ENCODE assay signal across 8 mouse cellular contexts in genomic region chr2:128122891-128123771, GRCm38 (mm10). TPM values are rescaled to one million over a fixed set of nuclear protein-coding genes. Genes with fewer than 3 reads are reported as not detected.
DNase-seq lines count a peak whose midpoint lies in the region; ATAC-seq lines count a peak whose summit lies in the region.

No protein-coding gene starts in this region.

- H3K4me3 ChIP-seq in forebrain, embryonic 13.5 days, result peak overlapping the region; percentile 66
- H3K4me3 ChIP-seq in hindbrain, embryonic 15.5 days, result peak overlapping the region; percentile 11
- H3K4me3 ChIP-seq in liver, embryonic 12.5 days, result peak overlapping the region; percentile 75

- H3K9ac ChIP-seq in forebrain, embryonic 13.5 days, result no peak overlapping the region; the same call in 1 of the 2 replicates
- H3K9ac ChIP-seq in hindbrain, embryonic 15.5 days, result no peak overlapping the region
- H3K9ac ChIP-seq in liver, embryonic 12.5 days, result no peak overlapping the region

- H3K36me3 ChIP-seq in forebrain, embryonic 13.5 days (ENCODE audit: poor library complexity, severe bottlenecking), result no peaks in the 10 kb centered on the region
- H3K36me3 ChIP-seq in hindbrain, embryonic 15.5 days, result no peaks in the 10 kb centered on the region
- H3K36me3 ChIP-seq in liver, embryonic 12.5 days, result no peaks in the 10 kb centered on the region

- peak; percentile 47 for DNase-seq in CD4-positive, CD25-positive, alpha-beta regulatory T cell, adult 2 months (ENCODE audit: low read depth, low spot score)
- DNase-seq in adrenal gland, adult 2 months, result peak; percentile 77
- peak; percentile 65 for DNase-seq in neural tube, embryonic 10.5 days (ENCODE audit: extremely low spot score, low spot score)
- DNase-seq in frontal cortex, postnatal 25 days (ENCODE audit: low spot score in 2 of 2), result no peak

- H3K9me3 ChIP-seq in forebrain, embryonic 13.5 days (replicated peaks), result no peaks in the 10 kb centered on the region
- H3K9me3 ChIP-seq in hindbrain, embryonic 15.5 days, result no peaks in the 10 kb centered on the region
- H3K9me3 ChIP-seq in liver, embryonic 12.5 days (replicated peaks), result no peaks in the 10 kb centered on the region

- ATAC-seq in CD4-positive, CD25-positive, alpha-beta regulatory T cell, adult 4 months, result no peak
- no peak for ATAC-seq in forebrain, embryonic 13.5 days
- ATAC-seq in hindbrain, embryonic 15.5 days (ENCODE audit: low FRiP score, low read depth), result no peak
- no peak for ATAC-seq in liver, embryonic 12.5 days

- no peak overlapping the region for H3K27ac ChIP-seq in forebrain, embryonic 13.5 days
- no peak overlapping the region for H3K27ac ChIP-seq in hindbrain, embryonic 15.5 days (replicated peaks)
- no peak overlapping the region for H3K27ac ChIP-seq in liver, embryonic 12.5 days

- peak overlapping the region; percentile 99 for H3K4me2 ChIP-seq in forebrain, embryonic 13.5 days
- peak overlapping the region; percentile 99 for H3K4me2 ChIP-seq in hindbrain, embryonic 15.5 days
- H3K4me2 ChIP-seq in liver, embryonic 12.5 days, result peak overlapping the region; percentile 93

- under 1% methylated on average over 40 of the region's 40 CpGs for WGBS in forebrain, embryonic 13.5 days
- WGBS in hindbrain, embryonic 15.5 days, result 1% methylated on average over 40 of the region's 40 CpGs
- 4% methylated on average over 40 of the region's 40 CpGs for whole genome bisulfite sequencing in liver, embryonic 12.5 days (ENCODE audit: insufficient replicate concordance)

- H3K27me3 ChIP-seq in forebrain, embryonic 13.5 days, result peaks cover 41% of the 10 kb centered on the region
- peaks cover 27% of the 10 kb centered on the region for H3K27me3 ChIP-seq in hindbrain, embryonic 15.5 days
- peaks cover 69% of the 10 kb centered on the region for H3K27me3 ChIP-seq in liver, embryonic 12.5 days (replicated peaks)

- peaks cover 35% of the 10 kb centered on the region for H3K4me1 ChIP-seq in forebrain, embryonic 13.5 days
- peaks cover 44% of the 10 kb centered on the region for H3K4me1 ChIP-seq in hindbrain, embryonic 15.5 days (replicated peaks)
- H3K4me1 ChIP-seq in liver, embryonic 12.5 days, result peaks cover 35% of the 10 kb centered on the region

RNA-seq across cellular contexts. Expression of gene Bcl2l11, which starts 2.7 kb away (rescaled TPM):
- polyA plus RNA-seq in CD4-positive, CD25-positive, alpha-beta regulatory T cell, adult 4 months (2017; shearing (Covaris generic)), result 10 to 100 TPM; 15.3 to 16.9 TPM
- total RNA-seq in adrenal gland, adult 2 months (2021), result 10 to 100 TPM; 18.1 to 36.7 TPM
- 16.6 and 21.5 TPM in 2 replicates for polyA plus RNA-seq in adrenal gland, adult 2 months (2012; rRNA removed)
- polyA plus RNA-seq in forebrain, embryonic 13.5 days (2015; fragmentation: Nextera tagmentation; extraction: Ambion mirVana), result 11.0 and 12.1 TPM in 2 replicates
- polyA plus RNA-seq in hindbrain, embryonic 15.5 days (2015; fragmentation: Nextera tagmentation; extraction: Ambion mirVana), result 12.7 and 13.4 TPM in 2 replicates
- polyA plus RNA-seq in liver, embryonic 12.5 days (2016; fragmentation: Nextera tagmentation; extraction: Ambion mirVana), result 9.4 and 9.7 TPM in 2 replicates

Comparison
In these comparisons a context has a peak if more than half of its experiments do, and no peak if none do; other contexts are left out.
1. DNase-seq: peak in CD4-positive, CD25-positive, alpha-beta regulatory T cell, adult 2 months (single experiment), adrenal gland, adult 2 months (single experiment) and neural tube, embryonic 10.5 days (single experiment); none in frontal cortex, postnatal 25 days (0 of 2).
2. H3K4me3 ChIP-seq: peak in every context shown above with its lines; median percentile 75 in liver, embryonic 12.5 days; 66 in forebrain, embryonic 13.5 days; 11 in hindbrain, embryonic 15.5 days.
3. Peak in every context shown above with its lines, with median percentiles within 50 percentile points of each other: H3K4me2 ChIP-seq.